Mouse (Mus musculus) hindbrain, embryonic 12.5 days (tissue): ENCODE data around the gene Spata5. TPM values are rescaled to one million over a fixed set of nuclear protein-coding genes. Genes with fewer than 3 reads are reported as not detected.

ENCODE experiments used
- ATAC-seq: fragments of 200-750 bp; cut with Nextera tagmentation; 2 replicates; pipeline ENCODE4 v1.8.0; 2017; ENCODE audit warnings: moderate TSS enrichment; ENCODE audit not compliant: low FRiP score
- H3K27ac ChIP-seq: fragments of 300-500 bp; sonication (generic); 2 replicates; pipeline ENCODE4 v1.5.1; 2016; ENCODE audit warnings: mild to moderate bottlenecking
- H3K27me3 ChIP-seq: fragments of 300-500 bp; sonication (generic); 2 replicates; pipeline ENCODE4 v1.6.1; 2016; ENCODE audit warnings: mild to moderate bottlenecking
- H3K36me3 ChIP-seq: fragments of 300-500 bp; sonication (generic); 2 replicates; pipeline ENCODE4 v1.6.1; 2016; ENCODE audit warnings: mild to moderate bottlenecking
- H3K4me1 ChIP-seq: fragments of 300-500 bp; sonication (generic); 2 replicates; pipeline ENCODE4 v1.6.1; 2016
- H3K4me2 ChIP-seq: fragments of 300-500 bp; sonication (generic); replicated peaks from 2 replicates; pipeline ENCODE4 v1.6.1; 2016; ENCODE audit warnings: mild to moderate bottlenecking
- H3K4me3 ChIP-seq: fragments of 300-500 bp; sonication (generic); 2 replicates; pipeline ENCODE4 v1.5.1; 2016; ENCODE audit warnings: mild to moderate bottlenecking
- H3K9ac ChIP-seq: fragments of 300-500 bp; sonication (generic); 2 replicates; pipeline ENCODE4 v1.6.1; 2016; ENCODE audit warnings: mild to moderate bottlenecking, moderate library complexity
- H3K9me3 ChIP-seq: fragments of 300-500 bp; sonication (generic); replicated peaks from 2 replicates; pipeline ENCODE4 v1.6.1; 2016; ENCODE audit warnings: mild to moderate bottlenecking
- WGBS: fragments of 180-500 bp; shearing (Covaris S2); methylation state at CpG from one replicate; pipeline ENCODE4 v1.1.7; 2016; 5-methylcytosine and 5-hydroxymethylcytosine counted together
- polyA plus RNA-seq: library from polyadenylated mRNA; unstranded; fragments of >200 nt; fragmentation: Nextera tagmentation; extraction: Ambion mirVana; gene quantifications from 2 replicates; pipeline ENCODE4 v1.2.1, GENCODE M21; 2016

Gene Spata5
- polyA plus RNA-seq, 1 experiment from 2014 or later = 35.3 TPM

DNA sequence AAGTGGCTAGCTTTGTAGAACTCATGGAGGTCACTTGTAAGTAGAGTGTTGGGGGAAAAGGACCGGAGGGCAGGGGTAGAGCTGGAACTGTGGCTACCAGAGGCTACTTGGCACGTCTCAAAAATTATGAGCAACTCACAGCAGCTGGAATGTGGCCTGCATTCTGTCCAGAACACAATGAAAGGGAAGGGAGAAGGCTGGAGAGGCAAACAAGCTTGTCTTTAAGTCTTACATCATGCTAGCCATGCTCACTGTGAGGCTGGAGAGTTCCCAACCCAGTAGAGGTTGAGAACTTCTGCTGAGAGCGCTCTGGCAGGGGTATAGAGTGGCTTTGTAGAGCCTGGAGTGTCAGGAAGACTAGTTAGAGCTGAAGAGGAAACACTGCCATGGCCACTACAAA lies 22.1 kb upstream of the Spata5 start:
- Histone ChIP-seq H3K36me3 (no peaks in the 10 kb centered on the region), H3K27me3 (no peaks in the 10 kb centered on the region), H3K9ac (no peak overlapping the region), H3K4me1 (no peaks in the 10 kb centered on the region), H3K4me2 (no peak overlapping the region), H3K27ac (no peak overlapping the region), H3K9me3 (no peaks in the 10 kb centered on the region), H3K4me3 (no peak overlapping the region)
- ATAC-seq = no peak
- WGBS = 83% methylated on average over 3 of the region's 3 CpGs

DNA sequence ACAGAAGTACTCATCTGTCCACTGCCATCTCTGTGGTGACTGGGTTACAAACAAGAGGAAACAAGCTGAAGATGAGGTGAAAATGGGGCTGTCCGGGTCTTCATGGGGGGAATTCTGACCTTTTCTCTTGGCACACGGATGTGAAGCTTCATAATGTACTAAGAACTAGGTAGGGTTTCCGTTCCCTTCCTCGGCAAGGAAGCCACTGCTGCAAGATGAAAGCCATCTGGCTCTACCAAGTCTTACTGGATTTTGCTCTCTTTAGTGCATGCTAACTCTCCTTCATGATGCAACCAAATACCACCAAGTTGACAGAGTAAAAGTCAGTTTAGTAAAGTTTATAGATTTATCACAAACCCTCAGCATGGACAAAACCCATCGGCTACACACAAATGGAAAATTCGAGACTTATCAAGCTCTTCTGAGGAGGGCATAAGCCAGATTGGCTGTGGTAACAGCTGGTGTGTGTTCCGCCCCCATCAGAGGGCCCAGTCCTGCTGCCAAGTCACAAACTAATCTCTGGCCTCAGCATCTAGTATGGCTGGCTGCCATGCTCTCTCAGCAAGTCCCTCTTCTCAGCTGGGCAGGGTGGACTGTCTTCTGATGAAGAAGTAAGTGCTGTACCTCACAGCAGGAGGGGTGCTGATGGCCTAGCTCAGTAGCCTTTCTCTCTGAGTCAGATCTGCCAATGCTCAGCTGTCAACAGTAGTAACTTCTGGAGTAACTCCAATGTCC lies 20.9 kb upstream of the Spata5 start:
- Histone ChIP-seq H3K4me2 (no peak overlapping the region), H3K9ac (no peak overlapping the region), H3K27me3 (no peaks in the 10 kb centered on the region), H3K27ac (no peak overlapping the region), H3K36me3 (no peaks in the 10 kb centered on the region), H3K9me3 (no peaks in the 10 kb centered on the region), H3K4me1 (no peaks in the 10 kb centered on the region), H3K4me3 (no peak overlapping the region)
- 83% methylated on average over 7 of the region's 7 CpGs for WGBS
- no peak for ATAC-seq

DNA sequence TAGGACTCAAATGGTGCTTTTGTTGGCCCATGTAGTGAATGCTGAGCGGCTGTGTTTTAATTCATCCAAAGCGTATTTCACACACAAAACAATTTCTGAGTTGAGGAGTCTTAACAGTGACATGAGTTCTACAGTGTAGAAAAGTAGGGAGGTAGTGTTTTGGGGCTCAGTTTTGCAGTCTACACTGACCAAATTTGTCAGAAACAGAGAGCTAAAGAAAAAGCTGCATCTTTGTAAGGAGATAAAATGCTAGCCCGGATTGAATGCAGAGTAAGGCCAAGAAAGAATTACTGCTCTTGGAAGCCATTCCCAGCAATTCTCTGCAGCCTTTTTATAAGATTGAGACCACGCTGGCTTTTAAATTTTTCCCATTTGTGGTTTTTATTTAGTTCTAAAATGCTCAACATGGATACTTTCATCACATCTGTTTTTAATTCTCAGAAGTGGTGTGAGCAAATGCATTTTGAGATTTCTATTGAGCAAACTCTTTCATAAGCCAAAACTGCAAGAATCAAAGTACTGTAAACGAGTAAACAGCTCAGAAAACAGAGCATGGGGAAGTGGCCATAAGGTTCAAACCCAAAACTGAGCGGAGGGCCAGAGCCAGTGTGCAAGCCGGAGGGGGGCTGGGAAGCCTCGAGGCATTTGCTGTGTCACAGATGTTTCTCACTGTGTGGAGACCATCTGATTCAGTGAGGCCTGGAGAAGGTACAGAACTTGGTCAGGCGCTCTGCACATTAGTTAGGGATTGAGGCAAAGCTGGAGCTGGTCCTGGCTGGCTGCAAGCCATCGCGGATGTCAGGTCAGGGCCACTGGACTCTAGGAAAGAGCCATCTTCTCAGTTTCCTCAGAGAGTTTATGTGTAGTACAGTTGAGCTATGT lies 17.7 kb upstream of the Spata5 start:
- Histone ChIP-seq H3K27me3 (no peaks in the 10 kb centered on the region), H3K9ac (no peak overlapping the region), H3K4me3 (no peak overlapping the region), H3K4me1 (no peaks in the 10 kb centered on the region), H3K27ac (no peak overlapping the region), H3K9me3 (no peaks in the 10 kb centered on the region), H3K36me3 (no peaks in the 10 kb centered on the region), H3K4me2 (no peak overlapping the region)
- WGBS = 77% methylated on average over 11 of the region's 11 CpGs
- no peak for ATAC-seq

DNA sequence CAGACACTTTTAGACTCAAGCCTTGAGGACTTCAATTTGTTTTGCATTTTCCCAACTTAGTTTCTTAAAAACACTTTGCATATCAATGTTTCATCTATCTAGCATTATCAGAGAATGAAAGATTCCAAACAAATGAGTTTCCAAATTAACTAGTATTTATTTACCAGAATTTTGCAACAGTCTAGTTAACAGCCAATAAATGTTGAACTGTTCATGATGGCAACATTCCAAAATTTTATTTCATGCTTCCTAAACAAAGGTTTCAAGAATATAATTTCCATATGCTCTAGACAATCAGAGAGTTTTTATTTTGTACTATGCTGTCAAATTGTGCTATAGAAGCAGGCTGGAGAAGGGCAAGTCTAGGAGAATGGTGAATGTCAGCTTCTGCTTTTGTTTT lies 12.1 kb upstream of the Spata5 start:
- no peaks in the 10 kb centered on the region for H3K27me3 ChIP-seq
- no peak overlapping the region for H3K4me3 ChIP-seq
- H3K27ac ChIP-seq = no peak overlapping the region
- no peaks in the 10 kb centered on the region for H3K4me1 ChIP-seq
- no peaks in the 10 kb centered on the region for H3K9me3 ChIP-seq
- no peaks in the 10 kb centered on the region for H3K36me3 ChIP-seq
- no peak overlapping the region for H3K9ac ChIP-seq
- no peak overlapping the region for H3K4me2 ChIP-seq
- no peak for ATAC-seq

DNA sequence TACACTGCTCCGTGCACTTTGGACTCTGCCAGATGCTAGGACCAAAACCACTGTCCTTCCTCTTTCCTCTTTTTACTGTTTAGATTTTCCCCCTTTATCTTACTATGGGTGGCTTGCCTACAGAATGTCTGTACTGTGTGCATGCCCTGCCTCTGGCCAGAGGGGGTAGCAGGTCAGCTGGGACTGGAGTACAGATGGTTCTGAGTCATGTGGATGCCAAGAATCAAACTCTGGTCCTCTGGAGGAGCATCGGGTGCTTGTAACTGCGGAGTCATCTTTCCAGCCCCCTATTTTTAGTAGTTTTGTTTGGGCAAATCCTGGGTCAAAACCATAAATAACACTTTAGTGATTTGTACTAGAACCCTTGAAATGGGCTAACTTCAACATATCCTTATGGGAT lies 6.2 kb upstream of the Spata5 start:
- H3K4me1 ChIP-seq = peaks cover 1% of the 10 kb centered on the region

DNA sequence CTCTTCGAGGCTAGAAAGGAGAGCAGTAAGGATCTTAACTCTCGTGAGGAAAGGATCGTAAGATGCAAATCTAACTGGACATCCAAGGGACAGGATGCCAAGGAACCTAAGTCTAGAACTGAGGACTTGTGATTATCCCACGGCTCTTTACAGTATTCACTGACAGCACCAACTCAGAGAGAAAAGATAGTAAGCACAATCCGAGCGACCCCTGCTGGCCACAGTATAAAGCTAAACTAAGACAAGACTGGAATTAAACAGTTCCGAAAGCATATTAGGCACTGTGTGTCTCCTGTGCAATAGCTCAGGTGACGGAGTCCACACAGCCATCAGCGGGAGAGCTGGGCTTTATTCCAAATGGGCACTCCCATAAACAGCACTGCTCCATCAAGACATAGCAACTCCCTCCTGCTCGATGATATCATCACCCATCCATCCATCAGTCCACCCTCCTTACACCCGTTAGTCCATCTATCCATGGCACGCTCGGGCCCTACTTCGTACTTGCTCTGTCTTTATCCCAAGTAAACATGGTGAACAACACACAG lies 5.2 kb upstream of the Spata5 start:
- Histone ChIP-seq H3K4me3 (no peak overlapping the region), H3K27ac (no peak overlapping the region), H3K9me3 (no peaks in the 10 kb centered on the region), H3K27me3 (no peaks in the 10 kb centered on the region), H3K9ac (no peak overlapping the region), H3K4me2 (no peak overlapping the region), H3K36me3 (no peaks in the 10 kb centered on the region), H3K4me1 (peaks cover 6% of the 10 kb centered on the region)
- WGBS = 58% methylated on average over 14 of the region's 14 CpGs
- no peak for ATAC-seq

More for the DNA sequence above, 6.2 kb upstream of the Spata5 start:
- Histone ChIP-seq H3K36me3 (no peaks in the 10 kb centered on the region), H3K9ac (no peak overlapping the region), H3K9me3 (no peaks in the 10 kb centered on the region), H3K4me2 (no peak overlapping the region), H3K4me3 (no peak overlapping the region), H3K27ac (no peak overlapping the region), H3K27me3 (no peaks in the 10 kb centered on the region)
- 93% methylated on average over 3 of the region's 3 CpGs for WGBS
- no peak for ATAC-seq

DNA sequence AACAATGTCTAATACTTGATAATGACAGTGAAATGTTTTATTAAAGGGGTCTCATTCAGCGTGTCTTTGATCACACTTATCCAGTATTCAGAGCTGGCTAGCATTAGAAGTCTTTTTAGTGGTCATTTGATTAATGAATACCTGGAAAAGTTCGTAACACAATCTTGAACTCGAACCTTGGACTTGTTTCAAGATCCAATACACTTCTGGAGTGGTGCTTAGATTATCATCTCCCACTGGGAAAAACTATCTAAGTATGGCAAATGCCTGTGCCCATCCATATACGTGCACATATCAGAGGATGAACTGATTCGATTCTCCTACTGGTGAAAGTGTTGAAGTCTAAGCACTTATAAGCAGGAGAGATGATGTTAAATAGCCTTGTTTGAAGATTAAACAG lies 1.4 kb upstream of the Spata5 start:
- 77% methylated on average over 5 of the region's 5 CpGs for WGBS
- no peak for ATAC-seq
- no peaks in the 10 kb centered on the region for H3K27me3 ChIP-seq
- H3K4me1 ChIP-seq = peaks cover 17% of the 10 kb centered on the region
- H3K36me3 ChIP-seq = no peaks in the 10 kb centered on the region
- peak overlapping the region; percentile 97 for H3K4me3 ChIP-seq
- no peaks in the 10 kb centered on the region for H3K9me3 ChIP-seq
- peak overlapping the region; percentile 78 for H3K9ac ChIP-seq
- H3K27ac ChIP-seq = no peak overlapping the region
- H3K4me2 ChIP-seq = peak overlapping the region; percentile 82

DNA sequence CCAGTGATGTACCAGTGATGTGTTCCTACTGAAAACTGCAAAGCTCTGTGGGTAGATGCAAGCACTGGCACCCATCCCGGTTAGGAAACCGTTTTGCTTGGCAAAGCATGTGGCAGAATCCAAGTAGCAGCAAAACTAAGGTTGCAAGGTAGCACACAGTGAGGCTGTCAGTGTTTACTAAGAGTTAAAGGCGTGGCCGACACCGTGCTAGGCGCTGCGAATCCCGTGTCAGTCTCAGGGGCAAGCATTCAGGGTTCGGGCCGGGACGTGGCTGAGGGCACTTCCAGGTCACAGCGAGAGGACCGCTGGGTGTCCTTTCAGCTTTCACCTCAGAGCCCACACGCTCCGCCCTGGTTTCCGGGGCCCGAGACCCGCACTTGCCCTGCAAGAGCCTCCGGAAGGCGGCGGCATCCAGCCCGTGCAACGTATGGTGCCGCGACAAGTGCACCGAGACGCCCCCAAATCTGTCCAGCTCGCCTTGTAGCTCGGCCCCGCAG lies 687 bp upstream of the Spata5 start:
- H3K27ac ChIP-seq = peak overlapping the region; percentile 78

DNA sequence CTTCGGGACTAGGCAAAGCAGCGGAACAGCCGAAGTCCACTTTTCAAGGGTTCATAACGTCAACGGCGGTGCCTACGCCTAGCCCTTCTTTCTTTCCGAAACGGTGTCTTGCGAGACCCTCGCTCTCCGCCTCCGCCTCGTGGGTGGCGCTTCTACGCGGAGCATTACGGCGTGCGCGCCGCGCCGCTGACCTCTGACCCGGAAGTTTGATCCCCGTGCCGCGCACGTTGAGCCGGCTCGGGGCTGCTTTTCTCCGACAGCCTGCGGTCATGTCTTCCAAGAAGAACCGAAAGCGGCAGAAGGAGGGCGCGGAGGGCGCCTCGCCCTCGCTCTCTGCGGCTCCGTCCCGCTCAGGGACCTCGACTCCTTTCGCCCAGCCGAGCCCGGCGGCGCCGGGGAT lies 376 bp downstream of the Spata5 start, which contains the start of gene Nudt6:
Nudt6 (minus strand) TSS at position 140 of the 400 bp plus-strand sequence.
- peak; percentile 91 for ATAC-seq
- no peaks in the 10 kb centered on the region for H3K9me3 ChIP-seq
- H3K4me3 ChIP-seq = peak within 1 kb of the TSS; percentile 97
- H3K4me1 ChIP-seq = peaks cover 17% of the 10 kb centered on the region
- H3K4me2 ChIP-seq = peak within 1 kb of the TSS; percentile 93
- under 1% methylated on average over 47 of the region's 50 CpGs for WGBS
- H3K27ac ChIP-seq = peak within 1 kb of the TSS; percentile 89
- peak within 1 kb of the TSS; percentile 82 for H3K9ac ChIP-seq
- no peaks in the 10 kb centered on the region for H3K36me3 ChIP-seq
- no peaks in the 10 kb centered on the region for H3K27me3 ChIP-seq

More for the DNA sequence above, 687 bp upstream of the Spata5 start:
- ATAC-seq = peak; percentile 24
- H3K27me3 ChIP-seq = no peaks in the 10 kb centered on the region
- peak overlapping the region; percentile 97 for H3K4me3 ChIP-seq
- H3K36me3 ChIP-seq = no peaks in the 10 kb centered on the region
- peaks cover 17% of the 10 kb centered on the region for H3K4me1 ChIP-seq
- H3K9ac ChIP-seq = peak overlapping the region; percentile 78
- peak overlapping the region; percentile 82 for H3K4me2 ChIP-seq
- H3K9me3 ChIP-seq = no peaks in the 10 kb centered on the region
- WGBS = under 1% methylated on average over 29 of the region's 30 CpGs

DNA sequence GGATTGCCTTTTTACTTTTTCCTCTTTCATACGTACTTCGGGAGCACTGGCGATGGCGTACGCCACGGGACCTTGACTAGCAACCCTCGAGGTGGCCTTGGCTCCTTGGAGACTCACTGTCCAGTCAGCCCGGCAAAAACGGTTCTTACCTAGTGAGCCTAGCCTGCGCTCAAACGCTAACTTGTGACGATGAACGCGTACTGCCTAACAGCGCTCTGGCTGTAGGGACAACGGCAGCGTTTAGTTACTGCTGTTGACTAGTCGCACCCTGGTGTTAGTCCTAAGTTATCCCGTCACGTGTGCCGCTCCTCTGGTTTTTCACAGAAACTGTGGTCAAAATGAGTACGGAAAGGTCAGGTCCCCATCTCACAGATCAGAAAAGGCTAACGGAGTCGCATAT lies 945 bp downstream of the Spata5 start:
- ATAC-seq = no peak
- Histone ChIP-seq H3K4me3 (peak overlapping the region; percentile 97), H3K27me3 (no peaks in the 10 kb centered on the region), H3K9ac (peak overlapping the region; percentile 82), H3K36me3 (peaks cover 3% of the 10 kb centered on the region; the same call in 1 of the 2 replicates), H3K4me1 (peaks cover 17% of the 10 kb centered on the region), H3K9me3 (no peaks in the 10 kb centered on the region), H3K4me2 (peak overlapping the region; percentile 93), H3K27ac (peak overlapping the region; percentile 89)
- under 1% methylated on average over 24 of the region's 24 CpGs for WGBS

DNA sequence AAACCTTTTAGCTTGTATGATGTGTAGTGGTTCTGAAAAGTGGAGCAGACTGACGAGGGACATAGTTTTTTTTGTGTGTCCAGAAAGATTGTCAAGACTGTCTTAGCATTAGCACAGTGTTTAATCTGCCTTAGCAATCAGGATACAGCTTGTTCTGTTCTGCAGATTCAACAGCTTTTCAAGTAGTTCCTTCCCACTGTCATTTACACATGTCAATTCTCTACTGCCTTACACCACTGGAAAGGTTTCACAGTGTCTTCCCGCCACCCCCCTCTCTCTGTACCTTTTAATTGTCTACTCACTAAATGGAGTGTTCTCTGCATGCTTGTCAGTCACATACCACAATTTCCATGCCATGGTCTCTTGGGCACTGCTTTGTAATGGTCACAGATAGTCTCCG lies 1.5 kb downstream of the Spata5 start:
- ATAC-seq = no peak
- 12% methylated on average over 3 of the region's 3 CpGs for WGBS
- H3K9me3 ChIP-seq = no peaks in the 10 kb centered on the region
- peak overlapping the region; percentile 82 for H3K9ac ChIP-seq
- peaks cover 17% of the 10 kb centered on the region for H3K4me1 ChIP-seq
- H3K27me3 ChIP-seq = no peaks in the 10 kb centered on the region
- peak overlapping the region; percentile 97 for H3K4me3 ChIP-seq
- H3K27ac ChIP-seq = no peak overlapping the region
- H3K4me2 ChIP-seq = peak overlapping the region; percentile 93
- H3K36me3 ChIP-seq = peaks cover 6% of the 10 kb centered on the region

DNA sequence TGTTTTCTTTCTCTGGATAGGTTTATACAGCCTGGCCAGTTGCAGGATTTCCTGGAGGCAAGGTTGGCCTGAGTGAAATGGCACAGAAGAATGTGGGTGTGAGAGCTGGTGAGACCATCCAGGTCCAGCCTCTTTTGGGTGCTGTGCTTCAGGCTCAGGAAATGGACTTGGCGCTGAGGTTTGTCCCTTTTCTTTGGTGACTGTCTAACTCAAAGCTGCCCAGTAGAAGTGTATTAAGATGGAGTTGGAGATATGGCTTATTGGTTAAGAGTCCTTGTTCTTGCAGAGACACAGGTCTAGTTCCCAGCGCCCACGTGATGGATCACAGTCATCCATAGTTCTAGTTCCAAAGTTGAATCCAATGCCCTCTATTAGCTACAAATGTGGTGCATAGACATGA lies 6.4 kb downstream of the Spata5 start:
- no peak for ATAC-seq
- Histone ChIP-seq H3K4me2 (no peak overlapping the region), H3K27ac (no peak overlapping the region), H3K27me3 (no peaks in the 10 kb centered on the region), H3K4me1 (peaks cover 7% of the 10 kb centered on the region), H3K4me3 (no peak overlapping the region), H3K36me3 (peaks cover 16% of the 10 kb centered on the region), H3K9me3 (no peaks in the 10 kb centered on the region), H3K9ac (no peak overlapping the region)
- 97% methylated on average over 3 of the region's 3 CpGs for WGBS
